Mouse (Mus musculus): ENCODE measurements at regions not wholly inside any gene's neighbourhood (a gene's known extent, or its start where the extent isn't known, plus 50 kb on each side); places are given as distances from the start of the nearest gene placed in this dataset.

DNA sequence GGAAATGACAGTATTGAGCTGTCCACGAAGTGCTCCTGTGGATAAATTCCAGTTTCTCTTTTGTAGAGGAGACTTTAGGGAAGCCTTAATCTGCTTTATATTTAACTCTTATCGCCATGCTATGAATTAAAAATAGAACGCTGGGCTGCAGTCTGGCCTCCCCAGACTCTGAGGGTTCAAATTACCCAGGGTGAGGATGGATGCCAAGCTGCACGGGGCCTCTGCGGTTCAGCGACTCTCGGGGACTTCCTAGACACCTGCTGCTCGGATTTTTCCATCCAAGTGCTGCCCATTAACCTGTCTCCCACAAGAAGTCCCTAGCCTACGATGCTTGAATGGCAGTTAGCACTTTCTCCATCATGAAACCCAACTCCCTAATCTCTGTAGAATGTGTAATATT, 189.3 kb upstream of the Jade1 start:
- DNase-seq (ENCODE audit: low spot score in 2 of 2): no peak

DNA sequence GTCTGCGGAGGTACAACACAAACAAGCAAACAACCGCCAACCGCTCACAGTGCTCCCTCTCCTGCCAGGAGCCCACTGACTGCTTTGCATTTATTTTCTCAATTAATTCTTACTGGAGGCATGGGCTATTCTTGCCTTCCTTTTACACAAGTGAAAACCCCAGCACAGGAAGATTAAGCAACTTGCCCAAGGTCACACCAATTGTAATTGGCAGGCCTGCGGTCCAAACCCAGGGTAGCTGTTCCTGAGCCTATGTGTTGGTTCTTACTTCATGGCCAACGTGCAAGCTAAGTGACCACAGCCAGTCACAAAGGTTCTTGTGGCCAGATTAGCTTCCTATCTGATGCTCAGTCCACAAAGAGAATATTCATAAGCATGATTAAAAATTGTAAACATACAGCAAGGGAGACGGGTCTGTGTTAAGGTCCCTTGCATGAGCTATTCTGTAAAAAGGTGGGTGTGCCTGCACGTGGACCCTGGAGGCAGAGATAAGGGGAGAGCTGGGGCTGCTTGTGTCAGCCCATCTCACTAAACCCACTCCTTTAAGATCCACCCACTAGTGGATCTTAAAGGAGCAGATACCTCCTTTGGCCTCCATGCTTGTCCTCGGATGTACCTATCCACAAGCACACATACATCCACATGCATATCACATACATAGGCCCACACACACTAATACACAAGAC, 190.2 kb upstream of the Jade1 start:
- no peak for DNase-seq (ENCODE audit: low spot score in 2 of 2)

DNA sequence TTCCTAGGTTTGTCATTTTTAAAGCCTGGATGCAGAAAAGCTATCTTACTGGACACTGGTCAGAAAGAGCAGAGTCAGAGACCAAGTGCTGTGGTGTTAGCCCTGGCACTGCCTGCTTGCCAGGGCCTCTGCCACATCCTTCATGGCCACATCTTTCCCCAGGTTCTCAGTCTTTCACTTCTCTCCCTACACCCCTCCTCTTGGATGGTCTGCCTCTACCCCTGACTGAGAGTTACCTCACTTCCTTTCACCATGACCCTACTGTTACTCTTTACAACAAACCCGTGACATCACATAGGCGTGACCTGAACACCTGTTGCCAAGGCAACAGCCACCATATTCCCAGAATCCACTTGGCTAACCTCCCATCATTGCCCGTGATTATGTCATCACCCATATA, 191.6 kb upstream of the Jade1 start:
- DNase-seq (ENCODE audit: low spot score in 2 of 2): no peak

DNA sequence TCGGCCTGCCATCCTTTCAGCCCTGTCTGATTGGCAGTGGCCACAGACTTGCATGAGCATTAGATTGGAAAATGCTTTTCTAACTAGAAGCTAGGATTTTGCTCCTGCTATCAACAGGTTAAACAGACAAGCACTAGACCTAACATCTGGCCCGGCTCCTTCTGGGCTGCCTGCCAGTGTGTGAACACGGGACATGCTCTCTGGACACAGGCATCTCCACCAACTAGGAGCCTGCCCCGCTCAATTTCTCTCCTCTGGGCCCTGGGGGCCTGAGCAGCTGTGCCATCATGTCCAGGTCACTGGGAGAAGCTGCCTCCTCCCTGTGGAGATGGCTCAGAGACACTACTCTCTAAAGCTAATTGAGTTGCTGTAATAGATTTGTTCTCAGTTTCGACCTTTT, 195.3 kb upstream of the Jade1 start:
- DNase-seq (ENCODE audit: low spot score in 2 of 2): no peak

DNA sequence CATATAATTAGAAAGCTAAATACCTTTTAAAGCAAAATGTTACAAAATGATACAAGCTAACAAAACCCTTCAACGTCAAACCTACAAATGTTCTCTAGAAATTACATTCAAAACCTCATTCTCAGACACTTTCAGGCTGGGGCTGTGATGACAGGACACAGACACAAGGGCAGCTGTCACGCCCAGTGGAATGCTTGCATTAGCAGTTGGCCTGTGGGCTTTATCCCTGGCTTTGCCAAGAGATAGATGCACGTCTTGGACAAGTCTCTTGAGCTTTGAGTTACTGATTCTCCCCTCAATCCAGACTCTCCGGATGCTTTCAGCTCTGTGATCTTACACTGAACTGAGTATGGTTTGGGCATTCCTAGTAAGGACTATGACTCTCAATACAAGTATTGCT, 196.1 kb upstream of the Jade1 start:
- no peak for DNase-seq (ENCODE audit: low spot score in 2 of 2)

DNA sequence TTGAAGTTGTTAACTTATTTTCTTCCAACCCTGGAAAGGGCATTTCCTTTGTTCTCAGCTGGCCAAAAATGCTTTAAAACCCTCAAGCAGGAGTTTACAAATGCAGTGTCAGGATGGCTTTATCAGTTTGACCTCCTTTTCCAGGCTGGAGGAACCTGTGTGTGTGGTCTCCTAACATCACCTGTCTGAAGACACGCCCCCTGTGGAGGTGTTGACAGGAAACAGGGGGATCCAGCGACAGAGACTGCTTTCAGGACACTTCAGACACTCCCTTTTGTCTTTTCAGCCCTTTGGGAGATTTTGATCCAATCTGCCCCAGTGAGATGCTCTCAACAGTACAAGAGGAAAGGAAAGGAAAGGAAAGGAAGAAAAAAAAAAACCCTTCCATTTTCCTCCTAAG, 202.5 kb upstream of the Jade1 start:
- DNase-seq (ENCODE audit: low spot score in 2 of 2): no peak

DNA sequence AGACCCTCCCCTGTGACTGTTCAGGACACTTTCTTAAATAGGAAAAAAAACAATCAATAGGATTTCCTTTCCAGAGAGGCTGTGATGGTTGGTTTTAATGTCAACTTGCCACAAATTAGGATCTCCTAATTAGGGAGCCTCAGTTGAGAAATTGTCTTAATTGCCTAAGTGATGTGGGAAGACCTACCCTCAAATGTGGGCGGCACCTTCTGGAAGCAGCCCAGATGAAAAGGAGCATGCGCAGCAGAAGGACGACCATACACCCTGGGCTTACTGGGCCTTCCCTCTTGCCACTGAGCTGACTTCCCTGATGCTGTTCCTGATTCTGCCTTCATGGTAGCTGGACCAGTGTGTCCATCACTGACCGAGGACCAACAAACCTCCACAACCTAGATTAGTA, 203.7 kb upstream of the Jade1 start:
- no peak for DNase-seq (ENCODE audit: low spot score in 2 of 2)

DNA sequence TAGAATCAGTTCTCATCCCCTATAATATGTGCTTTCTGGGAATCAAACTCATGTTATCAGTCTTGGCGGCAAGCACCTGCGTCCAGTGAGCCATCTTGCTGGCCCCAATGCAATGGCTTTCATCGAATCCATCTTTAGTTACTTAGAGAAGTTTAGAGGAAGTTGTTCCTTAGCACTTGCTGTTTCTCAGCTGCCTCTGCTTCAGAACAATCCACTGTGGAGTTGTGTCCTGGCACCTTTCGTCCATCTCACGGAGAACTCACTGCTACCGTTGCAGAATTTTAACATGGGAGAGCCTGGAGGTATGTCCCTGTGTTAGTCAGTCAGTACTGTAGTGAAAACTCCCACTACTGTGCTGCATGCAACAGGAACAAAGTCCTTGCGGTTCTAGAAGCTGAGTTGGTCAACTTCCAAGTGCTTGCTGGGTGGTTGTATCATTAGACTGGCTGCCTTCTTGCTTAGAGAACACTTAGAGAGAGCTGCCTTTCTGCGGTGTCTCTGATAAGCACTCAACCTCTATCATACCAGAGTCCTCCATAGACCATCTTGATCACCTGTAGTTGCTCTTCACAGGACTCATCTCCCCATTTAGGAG, 204.3 kb upstream of the Jade1 start:
- DNase-seq (ENCODE audit: low spot score in 2 of 2): no peak

DNA sequence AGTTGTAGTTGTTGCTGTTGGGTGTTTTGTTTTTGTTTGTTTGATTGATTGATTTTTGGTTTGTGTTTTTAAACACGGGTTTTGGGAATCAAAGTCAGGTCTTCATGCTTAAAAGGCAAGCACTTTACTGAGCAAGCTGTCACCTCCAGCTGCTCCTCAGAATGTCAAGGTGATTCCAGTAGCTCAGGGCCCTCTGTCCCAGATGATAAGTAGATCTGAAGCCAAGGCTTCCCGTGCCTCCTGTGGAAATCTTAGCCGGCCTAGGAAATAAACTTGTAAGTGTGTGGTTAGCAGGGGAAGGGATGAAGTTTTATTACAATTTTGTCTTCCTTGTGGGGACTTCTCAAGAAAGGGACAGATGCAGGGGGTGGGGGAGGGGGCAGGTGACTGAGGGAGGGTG, 205.2 kb upstream of the Jade1 start:
- DNase-seq (ENCODE audit: low spot score in 2 of 2): no peak

DNA sequence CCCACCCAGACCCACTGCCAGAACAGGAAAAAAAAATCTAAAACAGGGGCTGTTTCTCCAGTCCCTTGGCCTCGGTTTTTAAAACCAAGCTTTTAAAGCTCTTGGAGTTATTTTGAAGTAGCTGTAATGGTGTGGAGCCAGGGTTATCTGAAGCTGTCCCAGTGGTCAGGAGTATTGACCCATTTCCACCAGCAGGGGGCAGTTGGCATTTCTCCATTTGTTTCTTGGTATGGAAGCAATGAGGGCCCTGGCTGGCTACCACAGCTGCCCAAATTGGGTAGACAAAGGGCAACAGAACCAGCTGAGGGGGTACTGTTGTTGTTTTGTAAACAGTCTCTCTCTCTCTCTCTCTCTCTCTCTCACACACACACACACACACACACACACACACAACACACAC, 206.7 kb upstream of the Jade1 start:
- peak in 1 of 2 experiments; percentile 42 for DNase-seq (ENCODE audit: low spot score in 2 of 2)

DNA sequence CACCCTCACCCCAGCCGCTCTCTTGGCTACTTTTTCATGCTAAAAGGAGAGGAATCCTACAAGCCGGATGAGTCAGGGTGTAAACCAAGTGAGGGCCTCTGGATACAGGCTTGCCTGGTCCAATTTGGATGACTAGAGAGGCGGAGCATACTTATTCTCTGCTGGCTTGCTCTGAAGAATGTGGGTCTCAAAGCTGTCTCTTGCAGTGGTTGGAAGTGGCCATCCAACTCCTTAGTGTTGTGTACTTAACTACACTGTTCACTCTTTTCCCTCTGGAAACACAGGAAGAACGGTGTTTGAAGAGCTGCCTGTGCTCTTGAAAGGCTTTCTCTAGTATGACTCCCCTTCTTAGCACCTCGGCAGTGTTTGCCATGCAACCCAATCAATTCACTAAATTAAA, 208.7 kb upstream of the Jade1 start:
- DNase-seq (ENCODE audit: low spot score in 2 of 2): no peak

DNA sequence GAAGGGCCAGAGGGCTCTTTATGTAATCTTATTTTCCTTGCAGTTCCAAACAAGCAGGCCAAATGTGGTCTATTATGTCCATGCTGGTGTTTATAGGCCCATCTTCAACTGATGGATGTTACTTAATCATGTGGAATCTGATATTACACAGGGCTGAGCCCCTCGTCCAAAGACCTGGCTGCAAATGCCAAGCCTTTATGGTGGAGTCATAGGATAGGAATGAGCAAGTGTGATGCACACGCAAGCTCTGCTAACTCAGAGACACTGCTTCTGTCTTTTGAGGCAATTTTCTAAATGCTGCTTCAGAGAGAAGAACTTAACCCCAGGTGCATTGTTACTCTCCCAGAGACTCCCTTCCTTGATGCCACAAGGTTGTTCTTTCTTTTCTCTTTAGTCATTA, 212.1 kb upstream of the Jade1 start:
- DNase-seq (ENCODE audit: low spot score in 2 of 2): no peak

DNA sequence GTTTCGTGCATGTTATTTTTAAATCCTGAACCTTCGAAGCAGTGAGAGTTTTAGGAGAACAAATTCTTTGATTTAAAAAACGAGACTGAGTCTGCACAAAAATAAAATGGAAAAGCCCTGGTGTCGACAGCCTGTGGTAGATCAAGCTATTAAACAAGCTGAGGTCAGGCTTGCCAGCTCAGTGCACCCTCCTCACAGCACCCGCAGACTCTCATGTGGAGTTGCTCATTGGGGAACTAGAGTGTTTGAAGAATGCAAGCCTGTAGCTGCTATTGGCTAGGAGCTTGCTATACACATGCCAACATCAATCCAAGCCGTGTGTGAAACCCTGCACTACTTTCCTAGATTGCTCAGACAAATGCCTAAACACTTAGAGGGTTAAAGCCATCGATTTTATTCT, 223.1 kb upstream of the Jade1 start:
- DNase-seq (ENCODE audit: low spot score in 2 of 2): no peak

DNA sequence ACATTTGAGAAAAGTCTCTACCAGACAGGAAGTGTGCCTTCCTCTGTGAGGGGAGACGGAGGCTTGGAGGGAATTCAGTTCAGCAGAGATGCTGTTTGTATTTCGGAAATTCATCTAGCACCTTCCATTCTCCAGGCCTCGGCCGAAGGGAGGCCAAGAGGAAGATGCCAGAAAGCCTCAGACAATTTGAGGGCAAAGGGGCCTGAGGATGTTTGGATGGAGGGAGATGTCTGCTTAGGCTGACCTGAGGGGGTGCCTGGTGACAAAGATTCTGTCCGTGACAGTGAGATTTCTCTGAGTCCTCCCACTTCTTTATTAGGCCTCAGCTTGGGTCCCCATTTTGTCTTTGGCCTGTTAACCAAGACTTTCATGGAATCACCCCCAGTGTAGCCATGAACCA, 225.2 kb upstream of the Jade1 start:
- DNase-seq (ENCODE audit: low spot score in 2 of 2): no peak

DNA sequence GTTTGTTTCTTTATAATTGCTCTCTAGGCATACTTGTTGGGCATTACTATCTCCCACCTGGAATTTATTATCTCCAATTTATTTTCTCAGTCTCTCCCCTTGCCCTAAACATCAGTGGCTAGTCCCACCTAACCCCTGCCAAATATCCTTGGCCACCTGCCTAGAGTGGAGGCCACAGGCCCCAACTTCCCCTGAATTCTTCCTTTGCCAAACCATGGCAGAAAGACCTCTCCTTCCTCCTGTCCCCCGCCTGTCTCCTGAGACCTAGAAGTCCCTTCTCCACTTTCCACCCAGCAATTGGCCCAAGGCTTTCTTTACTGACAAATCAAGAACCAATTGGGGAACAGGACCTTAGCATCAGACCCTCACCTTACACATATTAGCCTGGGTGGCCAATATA, 226.7 kb upstream of the Jade1 start:
- DNase-seq (ENCODE audit: low spot score in 2 of 2): no peak

DNA sequence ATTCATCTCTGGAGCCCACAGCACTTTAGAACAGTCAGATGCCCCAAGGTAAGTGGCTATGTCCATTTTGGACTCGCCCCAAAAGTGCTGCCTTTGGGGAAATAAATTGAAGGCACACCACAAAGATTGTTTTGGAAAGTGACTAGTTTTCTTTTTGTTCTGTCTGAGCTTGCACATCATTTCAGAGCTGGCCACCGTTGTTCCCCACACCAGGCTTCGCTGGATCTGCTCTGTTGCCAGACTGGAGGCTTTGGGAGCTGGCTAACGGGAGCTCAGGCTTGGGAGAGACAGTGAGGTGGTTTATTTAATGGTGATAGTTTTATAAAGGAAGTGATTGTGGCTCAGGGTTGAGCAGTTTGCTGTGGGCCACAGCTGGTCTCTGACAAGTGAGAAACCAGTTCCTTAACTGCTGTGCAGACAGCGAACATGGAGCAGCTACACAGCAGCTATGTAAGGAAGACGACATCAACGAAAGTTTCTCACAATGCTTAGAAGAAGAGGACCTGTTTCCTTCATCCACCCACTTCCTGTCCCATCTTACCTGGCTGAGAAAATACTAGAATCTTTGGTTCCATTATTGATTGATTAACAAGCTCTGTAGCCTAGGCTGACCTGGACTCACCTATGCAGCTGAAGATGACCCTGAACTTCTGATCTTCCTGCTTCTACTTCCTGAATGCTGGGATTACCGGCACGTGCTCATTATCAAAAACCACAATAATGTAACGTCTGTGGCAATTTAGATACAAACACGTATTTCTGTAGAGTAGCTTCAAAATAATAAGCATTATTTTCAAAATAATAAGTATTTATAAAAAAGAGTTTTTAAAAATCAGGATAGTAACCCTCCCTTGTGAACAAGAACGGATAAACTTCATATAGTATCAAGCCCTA, 229.1 kb upstream of the Jade1 start:
- no peak for DNase-seq (ENCODE audit: low spot score in 2 of 2)

DNA sequence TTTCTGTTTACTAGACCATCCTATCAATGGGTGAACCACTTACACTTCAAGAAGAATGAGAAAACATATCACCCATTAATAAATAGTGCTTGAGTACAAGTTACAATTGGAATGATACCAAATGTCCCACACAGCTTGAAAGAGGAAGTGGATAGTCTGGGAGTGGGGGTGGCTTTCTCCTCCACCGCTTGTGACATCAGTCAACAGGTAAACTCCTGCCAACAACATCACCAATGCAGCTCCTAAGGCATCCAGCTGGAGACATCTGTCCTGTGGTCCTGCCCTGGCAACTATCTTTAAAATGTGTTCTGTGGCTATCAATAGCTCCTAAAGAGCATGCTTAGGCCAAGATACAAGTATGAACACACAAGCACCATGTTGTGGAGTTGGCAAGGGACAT, 233.7 kb upstream of the Jade1 start:
- DNase-seq (ENCODE audit: low spot score in 2 of 2): no peak

DNA sequence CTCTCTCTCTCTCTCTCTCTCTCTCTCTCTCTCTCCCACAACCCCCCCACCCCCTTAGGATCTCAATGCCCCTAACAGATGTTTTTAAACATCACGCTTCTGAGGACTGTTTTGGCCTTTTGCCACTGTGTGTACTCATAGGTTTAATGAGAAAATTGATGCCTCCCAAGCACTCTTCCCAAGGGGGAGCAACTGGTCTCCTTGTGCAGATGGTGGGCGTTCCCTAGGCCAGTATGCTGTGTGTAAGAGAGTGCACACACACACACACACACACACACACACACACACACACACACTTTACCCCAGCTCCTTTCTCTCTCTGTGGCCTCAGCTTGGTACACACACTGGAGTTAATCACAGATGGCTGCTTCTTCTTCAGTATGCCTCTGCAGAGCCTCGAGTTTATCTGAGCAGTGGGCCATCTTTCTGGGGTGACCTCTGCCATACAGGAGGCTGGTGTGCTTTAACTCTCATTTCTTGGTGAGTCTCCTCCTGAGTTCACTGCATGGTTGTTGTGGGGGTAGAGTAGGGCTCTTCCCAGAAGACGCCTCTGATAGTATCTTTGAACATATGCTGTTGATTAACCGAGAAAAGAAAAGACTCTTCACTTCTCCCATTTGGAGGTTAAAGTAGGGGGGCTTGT, 236.2 kb upstream of the Jade1 start:
- no peak for DNase-seq (ENCODE audit: low spot score in 2 of 2)

DNA sequence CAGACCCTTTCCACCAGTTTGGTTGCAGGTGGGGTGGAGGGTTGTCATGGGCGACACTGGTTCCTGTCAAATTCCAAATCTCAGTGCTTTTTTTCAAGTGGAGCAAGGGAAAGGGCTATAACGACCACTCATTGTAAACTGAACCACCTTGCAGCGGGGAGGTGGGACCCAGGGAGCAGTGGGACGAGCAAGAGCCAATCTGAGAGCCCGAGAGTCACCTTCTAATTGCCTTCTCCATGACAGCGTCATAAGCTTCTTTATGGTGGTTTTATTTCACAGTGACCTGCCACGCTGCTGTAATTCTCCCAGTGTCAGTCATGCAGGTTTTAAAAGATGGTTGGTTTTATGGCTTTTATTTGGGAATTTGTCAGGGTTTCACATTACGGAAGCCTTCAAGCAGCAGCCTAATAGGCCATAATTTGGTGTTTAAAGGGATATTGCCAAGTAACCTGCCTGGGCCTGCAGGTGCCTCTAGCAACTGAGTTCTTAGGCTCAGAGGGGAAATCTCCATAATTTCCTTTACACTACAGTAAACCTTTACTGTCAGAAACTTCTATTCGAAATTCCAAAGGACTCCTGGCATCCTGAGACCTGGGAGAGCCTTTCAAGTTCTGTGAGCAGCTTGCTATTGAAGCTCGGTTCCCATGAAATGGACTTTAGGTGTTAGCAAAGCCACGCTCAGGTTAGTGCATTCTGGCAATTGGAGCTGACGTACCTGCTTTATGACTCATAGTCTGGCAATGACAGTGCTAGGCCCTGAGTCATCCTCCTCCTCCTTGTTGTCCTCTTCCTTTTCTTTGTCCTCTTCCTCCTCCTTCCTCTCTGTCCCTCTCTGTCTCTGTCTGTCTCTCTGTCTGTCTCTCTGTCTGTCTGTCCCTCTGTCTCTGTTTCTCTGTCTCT, 235.6 kb upstream of the Pgrmc2 start:
- DNase-seq (ENCODE audit: low spot score in 2 of 2): no peak

DNA sequence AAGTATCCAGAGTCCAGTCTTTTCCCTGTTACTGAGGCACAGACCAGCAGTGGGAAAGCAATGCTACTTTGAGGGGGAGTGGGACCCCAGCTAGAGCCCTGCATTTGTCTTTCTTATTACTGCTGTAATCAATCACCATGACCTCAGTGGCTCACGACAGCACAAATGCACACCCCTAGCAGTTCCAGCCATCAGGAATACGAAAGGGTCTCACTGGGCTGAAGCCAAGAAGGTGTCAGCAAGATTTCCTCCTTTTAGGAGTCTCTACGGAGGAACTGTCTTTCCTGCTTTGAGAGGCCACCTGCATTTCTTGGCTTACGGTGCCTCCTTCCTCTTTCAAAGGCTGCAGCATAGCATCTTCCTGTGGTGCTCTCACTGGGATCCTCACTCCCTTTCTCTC, 234.3 kb upstream of the Pgrmc2 start:
- DNase-seq (ENCODE audit: low spot score in 2 of 2): no peak

DNA sequence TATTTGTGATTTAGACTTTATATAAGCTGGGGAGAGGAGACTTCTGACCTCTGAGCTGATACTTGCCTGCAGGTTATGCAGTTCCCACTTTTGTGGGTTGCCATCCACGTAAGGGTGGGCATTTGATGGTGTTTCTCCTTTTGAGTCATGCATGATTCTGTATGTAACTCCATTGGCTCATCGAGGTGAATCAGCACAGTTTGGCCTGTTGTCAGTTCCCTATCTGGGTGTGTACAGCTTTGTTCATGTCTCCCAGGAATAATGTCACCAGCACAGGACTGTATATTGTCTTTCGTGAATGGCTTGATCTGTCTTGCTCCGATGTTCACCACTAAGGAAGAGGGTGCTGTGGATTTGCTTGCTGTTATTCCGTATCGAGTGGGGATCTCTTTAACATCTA, 229.6 kb upstream of the Pgrmc2 start:
- DNase-seq (ENCODE audit: low spot score in 2 of 2): no peak

Data from layer of hippocampus, adult 8-10 months (tissue).